Mouse (Mus musculus) cortical plate, adult 2 months (tissue): ENCODE measurements at regions not wholly inside any gene's neighbourhood (a gene's known extent, or its start where the extent isn't known, plus 50 kb on each side); places are given as distances from the start of the nearest gene placed in this dataset.

Experiments
- H3K27ac ChIP-seq: fragments of 200-500 bp; 2 replicates; pipeline ENCODE4 v1.5.1; 2012; ENCODE audit warnings: low read length, control low read depth, inconsistent platforms; ENCODE audit not compliant: insufficient read depth
- H3K4me1 ChIP-seq: fragments of 200-500 bp; 2 replicates; pipeline ENCODE4 v1.6.1; 2011; ENCODE audit warnings: low read length; ENCODE audit not compliant: control insufficient read depth, insufficient read depth
- H3K4me3 ChIP-seq: fragments of 200-500 bp; 2 replicates; pipeline ENCODE4 v1.5.1; 2011; ENCODE audit warnings: mild to moderate bottlenecking, low read length, control low read depth; ENCODE audit not compliant: insufficient read depth
- CTCF ChIP-seq: fragments of 200-500 bp; IDR thresholded peaks from 2 replicates; pipeline ENCODE4 v1.5.1; 2011; ENCODE audit warnings: mild to moderate bottlenecking, control low read depth, low read length; ENCODE audit not compliant: insufficient read depth; ENCODE audit errors: extremely low read depth
- POLR2A ChIP-seq: fragments of 200-500 bp; IDR thresholded peaks from 2 replicates; pipeline ENCODE4 v1.6.1; 2011; ENCODE audit warnings: mild to moderate bottlenecking, low read length, control low read depth; ENCODE audit not compliant: insufficient read depth; ENCODE audit errors: extremely low read depth

DNA sequence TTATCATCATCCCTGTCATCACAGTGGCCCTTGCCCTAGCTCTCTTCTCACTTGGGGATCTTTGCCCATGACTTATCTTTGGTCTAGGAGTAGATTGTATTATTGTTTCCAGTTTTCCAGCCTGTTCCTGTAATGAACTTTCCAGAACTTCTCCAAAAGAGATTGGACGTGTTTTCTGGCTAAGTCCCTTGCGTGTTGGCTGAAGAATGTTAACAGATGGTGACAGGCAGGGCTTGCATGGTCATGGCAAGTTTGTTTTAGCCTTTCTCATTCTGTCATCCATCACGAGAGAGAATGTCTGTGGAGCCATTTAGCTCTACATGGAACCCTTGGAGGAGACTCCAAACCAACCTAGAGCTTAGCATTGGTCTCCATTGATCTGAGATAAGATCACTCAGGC is 123.2 kb upstream of the Adra1d start:
- H3K4me1 ChIP-seq: peaks cover 2% of the 10 kb centered on the region; the same call in 1 of the 2 replicates
- H3K4me3 ChIP-seq: no peak overlapping the region
- TF ChIP-seq CTCF (no peak), POLR2A (no peak)
- H3K27ac ChIP-seq: no peak overlapping the region

GRCm38 (mm10) chr2:131683734-131684133 is 121.7 kb upstream of the Adra1d start:
- H3K4me3 ChIP-seq: no peak overlapping the region
- peaks cover 2% of the 10 kb centered on the region; the same call in 1 of the 2 replicates for H3K4me1 ChIP-seq
- no peak overlapping the region for H3K27ac ChIP-seq
- no peak for TF ChIP-seq CTCF

DNA sequence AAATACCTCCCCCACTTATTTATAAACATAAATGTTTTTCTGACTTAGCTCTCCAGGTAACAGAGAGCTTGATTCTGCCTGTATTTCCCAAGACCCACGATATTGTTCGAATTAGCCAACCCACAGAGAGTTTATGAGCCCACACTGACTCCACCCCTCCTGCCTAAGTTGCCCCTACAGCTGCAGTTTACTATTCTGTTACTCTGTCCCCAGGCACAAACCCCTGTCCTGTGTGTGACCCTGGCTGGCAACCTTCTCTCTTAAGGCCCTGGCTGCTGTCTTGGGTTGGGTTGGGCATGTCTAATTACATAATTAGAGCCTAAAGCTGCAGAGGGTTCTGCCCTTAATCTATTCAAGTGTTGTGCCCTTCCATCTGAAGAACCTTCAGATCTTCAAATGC is 116.4 kb upstream of the Adra1d start:
- Histone ChIP-seq H3K4me1 (peaks cover 4% of the 10 kb centered on the region), H3K4me3 (no peak overlapping the region), H3K27ac (no peak overlapping the region)
- TF ChIP-seq POLR2A (no peak), CTCF (no peak)

DNA sequence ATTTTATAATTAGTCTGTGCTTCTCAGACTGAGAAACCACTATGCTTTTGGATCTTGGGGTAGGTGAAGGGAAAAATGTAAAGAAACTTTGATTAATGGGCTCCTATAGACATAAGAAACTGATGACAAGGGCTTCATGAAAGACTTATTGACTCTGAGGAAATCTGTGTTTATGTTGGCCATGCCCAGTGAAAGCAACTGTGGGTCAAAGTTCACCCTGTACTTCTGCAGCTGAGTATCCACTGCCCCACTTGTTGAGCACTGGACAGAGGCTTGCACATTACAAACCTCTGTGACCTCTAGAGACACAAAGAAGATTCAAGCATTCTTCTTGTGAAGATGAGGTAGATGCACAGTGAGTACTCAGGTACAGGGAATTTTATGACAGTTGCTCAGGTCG is 114.7 kb upstream of the Adra1d start:
- Histone ChIP-seq H3K4me3 (no peak overlapping the region), H3K4me1 (peaks cover 7% of the 10 kb centered on the region), H3K27ac (no peak overlapping the region)
- no peak for TF ChIP-seq CTCF
- TF ChIP-seq POLR2A: no peak

GRCm38 (mm10) chr2:131674872-131675271 is 112.8 kb upstream of the Adra1d start:
- TF ChIP-seq CTCF: no peak
- no peak for TF ChIP-seq POLR2A
- Histone ChIP-seq H3K4me1 (peaks cover 7% of the 10 kb centered on the region), H3K27ac (peak overlapping the region; percentile 7; the same call in 1 of the 2 replicates), H3K4me3 (no peak overlapping the region)

DNA sequence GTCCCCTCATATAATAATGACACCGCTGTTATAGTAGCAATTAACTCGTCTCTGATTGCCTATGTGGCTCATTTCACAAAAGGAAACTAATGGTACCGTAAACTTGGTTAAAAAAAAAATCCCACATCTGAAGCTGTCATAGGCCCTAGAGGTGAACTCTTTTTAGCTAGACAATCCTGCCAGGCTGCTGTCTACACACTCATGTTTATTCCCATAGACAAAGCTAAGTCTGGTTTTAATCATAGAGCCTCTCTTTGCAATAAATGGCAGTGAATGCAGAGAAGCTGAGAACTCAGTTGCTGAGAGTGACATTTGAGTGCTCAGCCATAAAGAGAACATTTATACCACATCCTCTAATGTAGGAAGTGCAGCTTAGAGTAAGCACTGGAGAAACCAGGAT is 111.3 kb upstream of the Adra1d start:
- TF ChIP-seq CTCF (no peak), POLR2A (no peak)
- H3K4me3 ChIP-seq: no peak overlapping the region
- peaks cover 7% of the 10 kb centered on the region for H3K4me1 ChIP-seq
- peak overlapping the region; percentile 21; the same call in 1 of the 2 replicates for H3K27ac ChIP-seq

GRCm38 (mm10) chr2:131672646-131673045 is 110.6 kb upstream of the Adra1d start:
- Histone ChIP-seq H3K4me1 (peaks cover 7% of the 10 kb centered on the region), H3K27ac (peak overlapping the region; percentile 93; the same call in 1 of the 2 replicates), H3K4me3 (no peak overlapping the region)
- TF ChIP-seq POLR2A (no peak), CTCF (no peak)

GRCm38 (mm10) chr2:131672223-131672622 is 110.1 kb upstream of the Adra1d start:
- H3K4me1 ChIP-seq: peaks cover 7% of the 10 kb centered on the region
- TF ChIP-seq POLR2A (no peak), CTCF (no peak)
- H3K4me3 ChIP-seq: no peak overlapping the region
- no peak overlapping the region; the same call in 1 of the 2 replicates for H3K27ac ChIP-seq

- H3K4me1 ChIP-seq: peaks cover 8% of the 10 kb centered on the region
- H3K4me3 ChIP-seq: no peak overlapping the region
- TF ChIP-seq POLR2A (no peak), CTCF (no peak)
- H3K27ac ChIP-seq: no peak overlapping the region
Observed at GRCm38 (mm10) chr2:131670876-131671275, 108.8 kb upstream of the Adra1d start.

- Histone ChIP-seq H3K4me1 (peaks cover 4% of the 10 kb centered on the region; the same call in 1 of the 2 replicates), H3K4me3 (no peak overlapping the region), H3K27ac (no peak overlapping the region)
- no peak for TF ChIP-seq POLR2A
- TF ChIP-seq CTCF: no peak
Observed at GRCm38 (mm10) chr2:131667874-131668273, 105.8 kb upstream of the Adra1d start.
